Comparison of ENCODE assay signal across 20 mouse cellular contexts in genomic region chr10:74123421-74123820, GRCm38 (mm10).
"Had no signal": no experiment of that assay in that cellular context is flagged by ENCODE, and none has a peak within 500 bp of the region (broad histone marks: within the 10 kb centered on the region; RNA-seq: fewer than 3 reads in every experiment).

No protein-coding gene starts in this region.

- ATAC-seq: forebrain, embryonic 13.5 days; forebrain, embryonic 14.5 days; forebrain, embryonic 15.5 days; forebrain, embryonic 16.5 days; forebrain, postnatal 0 days had no signal

- DNase-seq: cerebellum, adult 9-10 months; cerebellum, adult 9-11 months; cerebellum, postnatal 10 days; cerebellum, postnatal 14 days; cerebellum, postnatal 25 days; cerebellum, postnatal 36 days; embryo, embryonic 11 days; forebrain, postnatal 0 days; gastrocnemius, adult 2 months; gastrocnemius, postnatal 10 days; gastrocnemius, postnatal 14 days; gastrocnemius, postnatal 25 days; gastrocnemius, postnatal 36 days; heart, adult 11 months; heart, adult 18-20 months; heart, adult 2 months had no signal
